Mouse (Mus musculus): ENCODE results near the gene Dusp18. TPM values are rescaled to one million over a fixed set of nuclear protein-coding genes. Genes with fewer than 3 reads are reported as not detected.

The Dusp18 gene
- polyA plus RNA-seq (2012; rRNA removed), result 0.14 and 0.17 TPM in 2 replicates

DNA sequence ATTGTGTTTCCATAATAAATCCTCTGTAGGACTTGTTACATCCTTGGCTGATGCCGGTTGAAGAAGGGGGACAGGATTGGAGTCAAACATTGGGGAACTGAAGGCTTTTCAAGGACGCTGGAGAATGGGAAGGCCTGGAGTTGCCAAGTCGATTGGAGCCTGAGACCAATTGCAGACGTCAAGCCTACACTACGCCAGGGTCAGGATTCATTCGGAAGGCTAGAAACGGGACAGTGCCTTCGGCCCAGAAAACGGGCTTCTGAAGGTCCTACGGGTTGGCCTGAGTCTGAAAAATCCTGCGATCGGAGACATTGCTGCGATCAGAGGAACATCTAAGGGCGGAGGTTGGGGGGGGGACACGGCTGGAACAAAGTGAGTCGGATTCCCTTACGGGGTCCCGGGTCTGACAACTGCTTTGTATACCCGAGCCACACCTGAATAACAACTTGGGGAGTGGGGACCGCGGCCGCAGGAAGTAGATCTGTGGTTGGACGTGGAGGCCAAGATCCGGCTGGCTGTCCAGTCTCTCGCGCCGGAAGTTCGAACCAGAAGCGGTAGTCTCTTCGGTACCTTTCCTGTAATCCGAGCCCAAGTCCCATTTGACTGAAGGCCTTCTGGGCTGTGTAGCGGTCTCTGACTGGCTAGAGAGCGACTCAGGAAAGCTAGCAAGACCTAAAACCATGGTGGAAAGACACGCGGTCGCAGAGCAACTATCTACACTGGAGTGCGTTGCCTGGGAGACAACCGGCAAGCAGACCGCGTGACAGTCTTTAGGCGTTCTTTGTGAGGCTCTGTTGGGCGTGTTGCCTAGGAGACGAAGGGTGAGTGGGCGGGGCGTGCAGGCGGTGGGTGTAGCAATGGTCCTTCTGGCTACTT, at the start of gene Dusp18, which contains the start of gene 4921536K21Rik:
Dusp18 (plus strand) TSS at position 835 of the 876 bp plus-strand sequence.
4921536K21Rik (minus strand) TSS at position 693 of the 876 bp plus-strand sequence.

DNA sequence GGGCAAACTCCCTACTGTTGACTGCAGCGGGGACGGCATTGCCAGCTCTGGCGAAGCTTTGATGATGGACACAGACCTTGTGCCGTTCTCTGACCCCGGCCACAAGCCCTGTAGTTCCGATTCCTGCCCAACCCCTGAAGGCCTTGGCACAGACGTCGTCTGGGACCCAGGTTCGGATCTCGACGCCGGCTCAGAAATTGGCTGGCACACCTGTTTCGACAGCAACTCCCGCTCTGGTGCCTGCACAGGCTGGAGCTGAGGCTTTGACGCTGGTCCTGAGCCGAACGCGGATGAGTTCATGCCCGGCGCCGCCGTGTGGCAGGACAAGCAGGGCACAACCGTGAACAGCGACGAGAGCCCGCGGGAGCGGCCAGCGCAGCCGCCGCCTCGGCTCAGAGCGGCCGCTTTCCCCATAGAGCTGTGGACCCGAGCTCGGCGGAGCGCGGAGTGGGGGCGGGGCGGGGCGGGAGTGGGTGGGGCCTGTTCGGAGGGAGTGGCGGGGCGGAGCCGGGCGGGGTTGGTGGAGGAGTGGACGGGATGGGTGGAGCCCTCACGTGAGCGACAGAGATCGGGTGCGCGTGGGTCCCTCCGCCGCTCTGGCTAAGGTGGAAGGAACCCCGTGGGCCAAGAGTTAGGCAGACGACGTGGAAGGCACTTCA, 31.5 kb upstream of the Dusp18 start, which contains the start of gene Osbp2:
Osbp2 (minus strand) TSS at position 450 of the 659 bp plus-strand sequence.

DNA sequence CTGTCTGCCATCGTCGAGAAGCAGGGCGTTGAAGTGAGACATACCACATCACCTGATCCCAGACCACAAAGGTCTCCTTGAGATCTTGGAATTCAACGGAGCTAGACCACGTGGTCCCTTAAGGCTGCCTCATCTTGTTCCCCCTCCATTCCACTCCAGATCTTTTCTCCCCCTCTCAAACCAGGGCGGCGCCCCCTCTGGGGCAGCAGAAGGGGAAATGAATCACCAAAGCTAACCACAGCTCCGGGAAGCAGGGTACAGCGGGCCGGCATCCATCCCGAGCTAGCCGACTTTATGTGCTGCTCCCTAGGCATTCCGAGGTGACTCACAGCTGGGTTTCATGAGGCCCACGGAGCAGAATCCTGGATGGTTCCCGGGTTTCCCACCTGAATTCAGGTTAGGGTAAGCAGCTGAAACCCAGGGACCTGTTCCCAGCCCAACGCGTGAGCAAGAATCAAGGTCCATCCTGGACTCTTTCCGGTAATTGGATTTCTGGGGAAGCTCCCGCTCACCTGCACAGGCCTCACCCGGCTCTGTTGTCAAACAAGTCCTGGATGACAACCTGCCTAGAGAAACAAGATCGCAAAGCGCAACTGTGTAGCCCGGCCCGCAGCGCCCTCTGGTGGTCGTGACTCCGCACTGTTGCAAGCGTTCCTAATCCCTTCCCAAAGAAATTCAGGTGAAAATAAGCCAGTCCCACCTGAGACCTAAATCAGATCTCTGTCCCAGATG, 19.2 kb downstream of the Dusp18 start, which contains the start of gene Slc35e4:
Slc35e4 (minus strand) TSS at position 556 of the 732 bp plus-strand sequence.

DNA sequence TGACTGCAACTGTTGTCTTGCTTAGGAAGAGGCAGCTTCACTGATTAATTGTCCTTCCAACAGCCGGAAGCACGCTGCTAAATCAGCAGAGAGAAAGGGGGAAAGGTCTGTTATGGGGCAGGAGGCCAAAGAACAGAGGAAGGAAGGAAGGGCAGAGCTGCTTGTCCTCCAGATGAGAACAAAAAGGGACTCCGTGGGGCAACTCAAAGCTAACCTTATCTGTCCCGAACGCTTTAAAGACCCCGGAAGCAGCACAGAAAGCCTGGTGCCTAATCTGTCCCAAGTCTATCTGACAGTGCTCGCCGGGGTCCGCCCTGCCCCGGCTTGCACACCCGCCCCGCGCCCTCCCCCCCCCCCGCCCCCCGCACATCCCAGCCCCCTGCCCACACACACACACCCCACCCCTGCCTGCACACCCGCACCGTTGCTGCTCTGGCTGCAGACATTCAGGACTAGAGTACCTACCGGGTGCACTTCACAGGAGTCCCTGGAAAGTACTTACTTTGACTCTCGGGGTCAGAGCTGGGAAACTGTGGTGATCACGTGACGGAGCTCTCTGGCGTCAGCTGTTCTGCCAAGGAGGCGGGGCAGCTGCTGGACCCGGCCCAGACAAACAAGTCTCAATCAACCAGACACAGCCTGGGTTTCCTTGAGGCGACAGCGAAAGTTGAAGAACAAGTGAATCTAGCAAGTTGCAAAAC, 36.6 kb downstream of the Dusp18 start, which contains the start of gene Tcn2:
Tcn2 (minus strand) TSS at position 649 of the 701 bp plus-strand sequence.

Other genes with a start within 250 kb of the Dusp18 start
- gene Morc2a, start 246.0 kb upstream of the Dusp18 start, polyA plus RNA-seq (2012; rRNA removed), result 5.5 and 6.8 TPM in 2 replicates
- 0.05 and 0.07 TPM in 2 replicates for gene Osbp2, start 31.3 kb upstream of the Dusp18 start, polyA plus RNA-seq (2012; rRNA removed)
- 0.03 TPM in 2 replicates for gene 4921536K21Rik, start 142 bp upstream of the Dusp18 start, polyA plus RNA-seq (2012; rRNA removed)
- 0.27 and 0.32 TPM in 2 replicates for gene Slc35e4, start 19.4 kb downstream of the Dusp18 start, polyA plus RNA-seq (2012; rRNA removed)
- 12.6 and 15.1 TPM in 2 replicates for gene Tcn2, start 36.9 kb downstream of the Dusp18 start, polyA plus RNA-seq (2012; rRNA removed)
- 37.2 and 39.6 TPM in 2 replicates for gene Pes1, start 68.7 kb downstream of the Dusp18 start, polyA plus RNA-seq (2012; rRNA removed)
- gene 4930556J24Rik, start 81.5 kb downstream of the Dusp18 start, polyA plus RNA-seq (2012; rRNA removed), result not detected in 2 replicates
- gene Gal3st1, start 88.4 kb downstream of the Dusp18 start, polyA plus RNA-seq (2012; rRNA removed), result 0.90 and 1.0 TPM in 2 replicates
- gene Sec14l4, start 136.2 kb downstream of the Dusp18 start, polyA plus RNA-seq (2012; rRNA removed), result 0.99 and 1.0 TPM in 2 replicates
- gene Sec14l3, start 169.6 kb downstream of the Dusp18 start, polyA plus RNA-seq (2012; rRNA removed), result not detected in 2 replicates
- gene Mtfp1, start 200.2 kb downstream of the Dusp18 start, polyA plus RNA-seq (2012; rRNA removed), result 13.6 and 14.1 TPM in 2 replicates
- gene Sec14l2, start 228.2 kb downstream of the Dusp18 start, polyA plus RNA-seq (2012; rRNA removed), result 9.1 and 9.8 TPM in 2 replicates
- gene Rnf215, start 240.0 kb downstream of the Dusp18 start, polyA plus RNA-seq (2012; rRNA removed), result 4.6 and 5.5 TPM in 2 replicates

All from liver, embryonic 14 days (tissue).